Mouse (Mus musculus) CH12.LX (cell line): ENCODE results near the gene Phf20. TPM values are rescaled to one million over a fixed set of nuclear protein-coding genes. Genes with fewer than 3 reads are reported as not detected.

Source experiments
- DNase-seq: peaks from one replicate; pipeline ENCODE4 v3.0.0-alpha.2; 2013; ENCODE audit errors: extremely low read depth
- H3K27ac ChIP-seq: 2 replicates; pipeline ENCODE4 v1.5.1; 2012; ENCODE audit warnings: low read depth, mild to moderate bottlenecking, control low read depth, moderate library complexity; ENCODE audit not compliant: insufficient read depth
- H3K27me3 ChIP-seq: replicated peaks from 2 replicates; pipeline ENCODE3; 2012; ENCODE audit warnings: inconsistent platforms
- H3K36me3 ChIP-seq, 2 experiments: replicated peaks in 1 of 2; 2 replicates each; pipeline versions ENCODE3 to v1.6.1; 2012; ENCODE audit warnings: inconsistent platforms in 1 of 2, low read length in 1 of 2, mild to moderate bottlenecking in 1 of 2, mixed read lengths in 1 of 2, moderate library complexity in 1 of 2; ENCODE audit not compliant: control insufficient read depth in 1 of 2, insufficient read depth in 1 of 2
- H3K4me1 ChIP-seq, 2 experiments: 2 replicates each; pipeline ENCODE4 v1.6.1; 2012; ENCODE audit warnings: inconsistent platforms in 1 of 2, moderate library complexity in 1 of 2; ENCODE audit not compliant: insufficient read depth in 2 of 2, control insufficient read depth in 1 of 2
- H3K4me2 ChIP-seq: 2 replicates; pipeline ENCODE4 v1.6.1; 2012; ENCODE audit warnings: low read depth, mild to moderate bottlenecking, control low read depth; ENCODE audit not compliant: poor library complexity, insufficient read depth, severe bottlenecking
- H3K4me3 ChIP-seq, 3 experiments: fragments of 150-350 bp in 1 of 3; sonication (generic) in 1 of 3; replicated peaks in 1 of 3; 2 replicates each; pipeline versions ENCODE3 to v1.5.1; 2011 to 2012; ENCODE audit warnings: low read depth in 2 of 3, low read length in 2 of 3, mild to moderate bottlenecking in 2 of 3, moderate library complexity in 2 of 3, control low read depth in 1 of 3, improper control_type of control experiment in 1 of 3, inconsistent platforms in 1 of 3, mixed read lengths in 1 of 3; ENCODE audit not compliant: poor library complexity in 1 of 3
- H3K79me2 ChIP-seq: replicated peaks from 2 replicates; pipeline ENCODE4 v1.6.1; 2012; ENCODE audit warnings: mild to moderate bottlenecking, moderate library complexity; ENCODE audit not compliant: control insufficient read depth, poor library complexity, insufficient read depth, severe bottlenecking; ENCODE audit errors: extremely low read depth
- H3K9ac ChIP-seq: 2 replicates; pipeline ENCODE4 v1.6.1; 2012; ENCODE audit warnings: low read depth, mild to moderate bottlenecking, control low read depth, moderate library complexity; ENCODE audit not compliant: insufficient read depth
- H3K9me3 ChIP-seq: replicated peaks from 2 replicates; pipeline ENCODE3; 2012; ENCODE audit warnings: low read length, inconsistent platforms, mixed read lengths
- BHLHE40 ChIP-seq: IDR thresholded peaks from 2 replicates; pipeline ENCODE4 v1.6.1; 2011; ENCODE audit warnings: mild to moderate bottlenecking, low read depth, low read length, improper control_type of control experiment
- CHD1 ChIP-seq: IDR thresholded peaks from 2 replicates; pipeline ENCODE4 v1.6.1; 2012; ENCODE audit warnings: low read depth, low read length, improper control_type of control experiment, inconsistent platforms
- CHD2 ChIP-seq: IDR thresholded peaks from 2 replicates; pipeline ENCODE4 v1.6.1; 2011; ENCODE audit warnings: low read length, improper control_type of control experiment
- CTCF ChIP-seq, 2 experiments: IDR thresholded peaks in 1 of 2; conservative IDR thresholded peaks in 1 of 2; 2 replicates each; pipeline ENCODE4 v1.5.1; 2011 to 2012; ENCODE audit warnings: low read depth in 2 of 2, low read length in 2 of 2, improper control_type of control experiment in 1 of 2, inconsistent platforms in 1 of 2, mild to moderate bottlenecking in 1 of 2, moderate library complexity in 1 of 2
- E2F4 ChIP-seq: IDR thresholded peaks from 2 replicates; pipeline ENCODE4 v1.6.1; 2011; ENCODE audit warnings: low read depth, low read length, improper control_type of control experiment; ENCODE audit not compliant: insufficient replicate concordance
- EP300 ChIP-seq: IDR thresholded peaks from 2 replicates; pipeline ENCODE4 v1.6.1; 2011; ENCODE audit warnings: low read length, improper control_type of control experiment
- ETS1 ChIP-seq: conservative IDR thresholded peaks from 2 replicates; pipeline ENCODE4 v1.6.1; 2012; ENCODE audit warnings: low read depth, mild to moderate bottlenecking, inconsistent platforms, low read length, improper control_type of control experiment, moderate library complexity
- HCFC1 ChIP-seq: IDR thresholded peaks from 2 replicates; pipeline ENCODE4 v1.6.1; 2012; ENCODE audit warnings: low read depth, mild to moderate bottlenecking, inconsistent platforms, low read length, improper control_type of control experiment
- IRF4 ChIP-seq: IDR thresholded peaks from 2 replicates; pipeline ENCODE4 v1.6.1; 2014; ENCODE audit warnings: low read depth, mild to moderate bottlenecking, inconsistent platforms, low read length, improper control_type of control experiment
- JUN ChIP-seq: IDR thresholded peaks from 2 replicates; pipeline ENCODE4 v1.6.1; 2011; ENCODE audit warnings: low read depth, mild to moderate bottlenecking, low read length, improper control_type of control experiment, moderate library complexity; ENCODE audit not compliant: insufficient read depth
- JUND ChIP-seq: conservative IDR thresholded peaks from 2 replicates; pipeline ENCODE4 v1.6.1; 2011; ENCODE audit warnings: low read depth, low read length, improper control_type of control experiment
- KAT2A ChIP-seq: IDR thresholded peaks from 2 replicates; pipeline ENCODE4 v1.6.1; 2012; ENCODE audit warnings: low read length, improper control_type of control experiment, inconsistent platforms; ENCODE audit not compliant: insufficient replicate concordance
- MAFK ChIP-seq: IDR thresholded peaks from 2 replicates; pipeline ENCODE4 v1.6.1; 2011; ENCODE audit warnings: low read length, improper control_type of control experiment; ENCODE audit not compliant: insufficient replicate concordance
- MAX ChIP-seq: IDR thresholded peaks from 2 replicates; pipeline ENCODE4 v1.6.1; 2011; ENCODE audit warnings: low read length, improper control_type of control experiment
- MEF2A ChIP-seq: IDR thresholded peaks from 2 replicates; pipeline ENCODE4 v1.6.1; 2014; ENCODE audit warnings: low read depth, mild to moderate bottlenecking, inconsistent platforms, low read length, improper control_type of control experiment, borderline replicate concordance
- MXI1 ChIP-seq: IDR thresholded peaks from 2 replicates; pipeline ENCODE4 v1.6.1; 2011; ENCODE audit warnings: mild to moderate bottlenecking, low read depth, low read length, improper control_type of control experiment
- MYC ChIP-seq: IDR thresholded peaks from 2 replicates; pipeline ENCODE4 v1.6.1; 2011; ENCODE audit warnings: low read depth, mild to moderate bottlenecking, improper control_type of control experiment, low read length
- NELFE ChIP-seq: IDR thresholded peaks from 2 replicates; pipeline ENCODE4 v1.6.1; 2011; ENCODE audit warnings: low read depth, low read length, improper control_type of control experiment
- NRF1 ChIP-seq: IDR thresholded peaks from 2 replicates; pipeline ENCODE4 v1.6.1; 2014; ENCODE audit warnings: low read depth, mild to moderate bottlenecking, inconsistent platforms, low read length, improper control_type of control experiment, moderate library complexity
- POLR2AphosphoS2 ChIP-seq: IDR thresholded peaks from 2 replicates; pipeline ENCODE4 v1.6.1; 2011; ENCODE audit warnings: low read depth, low read length, improper control_type of control experiment
- RCOR1 ChIP-seq: conservative IDR thresholded peaks from 2 replicates; pipeline ENCODE4 v1.6.1; 2012; ENCODE audit warnings: low read depth, mild to moderate bottlenecking, inconsistent platforms, low read length, improper control_type of control experiment
- SIN3A ChIP-seq: IDR thresholded peaks from 2 replicates; pipeline ENCODE4 v1.6.1; 2012; ENCODE audit warnings: low read length, improper control_type of control experiment, inconsistent platforms
- TBP ChIP-seq: conservative IDR thresholded peaks from 2 replicates; pipeline ENCODE4 v1.6.1; 2011; ENCODE audit warnings: low read depth, low read length, improper control_type of control experiment
- TCF12 ChIP-seq: IDR thresholded peaks from 2 replicates; pipeline ENCODE4 v1.6.1; 2014; ENCODE audit warnings: low read depth, mild to moderate bottlenecking, inconsistent platforms, low read length, improper control_type of control experiment
- UBTF ChIP-seq: IDR thresholded peaks from 2 replicates; pipeline ENCODE4 v1.6.1; 2012; ENCODE audit warnings: low read depth, mild to moderate bottlenecking, inconsistent platforms, low read length, improper control_type of control experiment, moderate library complexity
- USF1 ChIP-seq: IDR thresholded peaks from 2 replicates; pipeline ENCODE4 v1.6.1; 2014; ENCODE audit warnings: low read depth, mild to moderate bottlenecking, inconsistent platforms, low read length, improper control_type of control experiment
- USF2 ChIP-seq: conservative IDR thresholded peaks from 2 replicates; pipeline ENCODE4 v1.6.1; 2011; ENCODE audit warnings: low read depth, low read length, improper control_type of control experiment
- ZC3H11A ChIP-seq: IDR thresholded peaks from 2 replicates; pipeline ENCODE4 v1.6.1; 2012; ENCODE audit warnings: low read depth, mild to moderate bottlenecking, inconsistent platforms, low read length, improper control_type of control experiment
- ZMIZ1 ChIP-seq: IDR thresholded peaks from 2 replicates; pipeline ENCODE4 v1.6.1; 2012; ENCODE audit warnings: low read depth, mild to moderate bottlenecking, inconsistent platforms, low read length, improper control_type of control experiment
- ZNF384 ChIP-seq: IDR thresholded peaks from 2 replicates; pipeline ENCODE4 v1.6.1; 2012; ENCODE audit warnings: low read depth, low read length, improper control_type of control experiment, inconsistent platforms
- dilution Hi-C: fragments of 300-500 bp; cut with MboI; formaldehyde crosslinking; loops from 2 replicates; pipeline ENCODE4 v1.14.3; 2020; ENCODE audit warnings: low sequenced_read_pairs; ENCODE audit not compliant: extremely low pct_unique_long_range_greater_than_20kb, extremely low pct_ligation_motif_present
- in situ Hi-C: fragments of 300-500 bp; cut with MboI; formaldehyde crosslinking; loops from 3 replicates; pipeline ENCODE4 v1.14.3; 2019; ENCODE audit warnings: low sequenced_read_pairs, low pct_ligation_motif_present, low pct_unique_long_range_greater_than_20kb, mixed read lengths
- polyA plus RNA-seq: library from polyadenylated mRNA; unstranded; fragments of >175 nt; gene quantifications from 2 replicates; pipeline ENCODE4 v1.2.1, GENCODE M21; 2012; ENCODE audit warnings: low read depth; ENCODE audit not compliant: insufficient read length
- total RNA-seq, 2 experiments: library from RNA; depleted of rRNA; stranded (reverse); fragments of 300-350 nt in 1 of 2; fragments of >200 nt in 1 of 2; gene quantifications; 2 replicates each; pipeline ENCODE4 v1.2.3; 2012 to 2014

Phf20 gene
- total and polyA plus RNA-seq, 3 experiments, result 11.7 to 17.6 (median 13.3) TPM

DNA sequence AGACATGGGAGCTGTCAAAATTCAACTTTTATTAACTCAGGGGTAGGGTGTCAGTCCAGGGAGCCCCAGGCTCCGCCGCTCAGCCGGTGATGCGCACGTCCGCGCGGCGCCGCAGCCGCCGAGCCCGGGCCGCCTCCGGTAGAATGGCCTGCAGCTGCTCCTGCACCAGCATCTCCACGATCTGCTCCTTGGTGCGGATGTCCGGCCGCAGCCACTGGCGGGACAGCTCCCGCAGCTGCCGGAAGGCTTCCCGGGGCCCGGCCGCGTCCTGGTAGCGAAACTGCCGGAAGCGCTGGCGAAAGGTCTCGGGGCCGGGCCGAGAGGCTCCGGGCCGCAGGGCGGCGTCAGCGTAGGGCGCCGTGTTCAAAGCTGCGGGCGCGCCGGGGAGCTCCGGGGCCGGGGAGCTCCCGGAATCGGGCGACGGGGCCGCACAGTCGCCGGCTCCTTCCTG is 115.6 kb downstream of the Phf20 start:
- no peaks in the 10 kb centered on the region for H3K27me3 ChIP-seq
- H3K4me2 ChIP-seq, result peak overlapping the region; percentile 69
- H3K36me3 ChIP-seq, result peaks cover 3 to 37% of the 10 kb centered on the region in 2 experiments
- H3K79me2 ChIP-seq, result peaks cover 3% of the 10 kb centered on the region
- peak overlapping the region; percentile 74 to 86 (median 76) for H3K4me3 ChIP-seq
- dilution Hi-C loops (no loop called here), in situ Hi-C loops (no loop called here)
- peaks cover 6% of the 10 kb centered on the region for H3K9me3 ChIP-seq
- peak overlapping the region; percentile 78 for H3K9ac ChIP-seq
- peak; percentile 40 for DNase-seq
- H3K27ac ChIP-seq, result peak overlapping the region; percentile 96
- peaks cover 5 to 35% of the 10 kb centered on the region in 2 experiments; a peak in 3 of 4 replicates for H3K4me1 ChIP-seq
- TF ChIP-seq KAT2A (0 out of 2 replicates have a peak, but pooled peaks have one; percentile 16), UBTF (no peak), NRF1 (0 out of 2 replicates have a peak, but pooled peaks have one; percentile 10)

DNA sequence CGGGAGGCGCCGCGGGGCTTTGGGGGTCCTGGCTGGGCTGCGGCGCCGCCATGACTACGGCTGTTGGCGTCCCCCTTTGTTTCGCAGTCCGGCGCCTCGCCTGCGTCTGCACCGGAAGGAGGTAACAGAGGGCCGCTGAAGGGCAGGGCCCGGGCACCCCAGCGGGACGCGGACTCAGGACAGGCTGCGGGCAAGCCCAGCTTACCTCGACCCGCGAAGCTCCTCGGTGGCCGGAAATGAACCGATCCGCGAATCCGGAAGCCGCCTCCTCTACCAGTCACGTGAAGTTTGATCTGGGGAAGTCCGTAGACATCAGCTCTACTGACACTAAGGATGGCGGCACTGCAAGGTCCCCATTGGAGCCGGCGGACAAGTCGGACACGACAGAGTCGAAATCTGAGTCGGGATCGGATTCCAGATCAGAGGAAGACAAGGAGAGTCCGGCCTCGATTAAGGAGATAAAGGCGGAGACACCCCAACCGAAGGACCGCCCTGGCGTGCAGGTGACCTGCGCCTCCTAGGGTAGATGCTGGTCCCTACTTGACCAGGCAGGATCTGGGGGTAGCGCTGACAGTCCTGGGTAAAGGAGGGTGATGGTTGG is 116.1 kb downstream of the Phf20 start, which contains the start of the genes Cnbd2 and Scand1:
Cnbd2 (plus strand) TSS at position 3 of the 601 bp plus-strand sequence.
Scand1 (minus strand) TSS at position 408 of the 601 bp plus-strand sequence.
- Histone ChIP-seq H3K36me3 (peaks cover 0 to 32% of the 10 kb centered on the region in 2 experiments), H3K4me1 (peaks cover 5 to 35% of the 10 kb centered on the region in 2 experiments; a peak in 3 of 4 replicates), H3K79me2 (peaks cover 3% of the 10 kb centered on the region), H3K4me2 (peak within 1 kb of the TSS; percentile 69), H3K27me3 (no peaks in the 10 kb centered on the region), H3K9ac (peak within 1 kb of the TSS; percentile 78), H3K27ac (peak within 1 kb of the TSS; percentile 96), H3K4me3 (peak within 1 kb of the TSS; percentile 74 to 86 (median 76)), H3K9me3 (peaks cover 6% of the 10 kb centered on the region)
- in situ Hi-C loops, result no loop called here
- DNase-seq, result peak; percentile 87
- dilution Hi-C loops, result no loop called here
- peak in 1 of 2 experiments; percentile 43; a peak in 2 of 4 replicates for TF ChIP-seq CTCF (conservative IDR thresholded peaks at IDR 0.05 in 1 of 2, IDR thresholded peaks at IDR 0.05 in 1 of 2; ENCODE audit: low read depth in 2 of 2, low read length in 2 of 2)
- no peak for TF ChIP-seq ZC3H11A
- 0 out of 2 replicates have a peak, but pooled peaks have one; percentile 36 for TF ChIP-seq MYC
- peak; percentile 58; the same call in 1 of the 2 replicates for TF ChIP-seq IRF4
- peak; percentile 66; the same call in 1 of the 2 replicates for TF ChIP-seq NELFE
- peak; percentile 89 for TF ChIP-seq SIN3A
- peak; percentile 82 for TF ChIP-seq TCF12
- TF ChIP-seq MXI1, result peak; percentile 60; the same call in 1 of the 2 replicates
- no peak for TF ChIP-seq CHD1
- TF ChIP-seq MAFK, result no peak
- TF ChIP-seq MAX, result peak; percentile 89
- peak; percentile 85 for TF ChIP-seq ZMIZ1
- peak; percentile 33; the same call in 1 of the 2 replicates for TF ChIP-seq MEF2A
- TF ChIP-seq HCFC1, result peak; percentile 75
- TF ChIP-seq KAT2A, result 0 out of 2 replicates have a peak, but pooled peaks have one; percentile 54
- TF ChIP-seq EP300, result no peak
- TF ChIP-seq E2F4, result no peak
- TF ChIP-seq USF1, result peak; percentile 89
- TF ChIP-seq POLR2AphosphoS2, result peak; percentile 56; the same call in 1 of the 2 replicates
- no peak for TF ChIP-seq JUN
- TF ChIP-seq JUND, result no peak
- TF ChIP-seq ZNF384, result no peak
- peak; percentile 82 for TF ChIP-seq USF2
- peak; percentile 97 for TF ChIP-seq BHLHE40
- 0 out of 2 replicates have a peak, but pooled peaks have one; percentile 53 for TF ChIP-seq TBP
- no peak for TF ChIP-seq UBTF
- TF ChIP-seq RCOR1, result 0 out of 2 replicates have a peak, but pooled peaks have one; percentile 57
- no peak for TF ChIP-seq CHD2
- TF ChIP-seq ETS1, result peak; percentile 56
